Mouse (Mus musculus) myocyte (in vitro differentiated cells): ENCODE data around the gene Ccdc3.

Experiments used
- CEBPB ChIP-seq: IDR thresholded peaks from 2 replicates; pipeline ENCODE4 v1.6.1; 2011; ENCODE audit warnings: mild to moderate bottlenecking, moderate library complexity; ENCODE audit not compliant: poor library complexity, insufficient read depth, severe bottlenecking
- E2F4 ChIP-seq: IDR thresholded peaks from one replicate; pipeline ENCODE4 v1.6.1; 2011; ENCODE audit warnings: mild to moderate bottlenecking, control low read depth, moderate library complexity; ENCODE audit not compliant: insufficient read depth
- MAX ChIP-seq: IDR thresholded peaks from one replicate; pipeline ENCODE4 v1.6.1; 2011; ENCODE audit warnings: low read depth, mild to moderate bottlenecking, control low read depth
- MYOD1 ChIP-seq, 3 experiments: IDR thresholded peaks; one replicate each; pipeline ENCODE4 v1.6.1; 2011; ENCODE audit warnings: control low read depth in 2 of 3, low read depth in 2 of 3, mild to moderate bottlenecking in 2 of 3, moderate library complexity in 1 of 3; ENCODE audit not compliant: insufficient read length in 2 of 3, control insufficient read depth in 1 of 3
- POLR2A ChIP-seq: IDR thresholded peaks from one replicate; pipeline ENCODE4 v1.6.1; 2011; ENCODE audit warnings: low read depth, mild to moderate bottlenecking, control low read depth, moderate library complexity; ENCODE audit not compliant: insufficient read length
- POLR2AphosphoS2 ChIP-seq: IDR thresholded peaks from one replicate; pipeline ENCODE4 v1.6.1; 2011; ENCODE audit warnings: low read depth, control low read depth; ENCODE audit not compliant: insufficient read length
- REST ChIP-seq: IDR thresholded peaks from one replicate; pipeline ENCODE4 v1.6.1; 2011; ENCODE audit warnings: mild to moderate bottlenecking, control low read depth, moderate library complexity; ENCODE audit not compliant: insufficient read depth, insufficient read length
- TCF12 ChIP-seq: IDR thresholded peaks from one replicate; pipeline ENCODE4 v1.6.1; 2011; ENCODE audit warnings: mild to moderate bottlenecking, control low read depth; ENCODE audit not compliant: poor library complexity, insufficient read depth, severe bottlenecking

- TF ChIP-seq POLR2A: no peak
- TF ChIP-seq POLR2AphosphoS2: no peak
- no peak for TF ChIP-seq CEBPB
- TF ChIP-seq E2F4: no peak
- no peak for TF ChIP-seq MAX
- no peak for TF ChIP-seq MYOD1 (IDR thresholded peaks at IDR 0.05; ENCODE audit: control insufficient read depth in 1 of 3, insufficient read length in 2 of 3, low read depth in 2 of 3)
- no peak for TF ChIP-seq TCF12
- no peak for TF ChIP-seq REST
Measured at GRCm38 (mm10) chr2:5171301-5172000, 33.9 kb downstream of the Ccdc3 start.
